Mouse (Mus musculus) brain, embryonic 14.5 days (tissue): ENCODE data around the gene Rgs19. TPM values are rescaled to one million over a fixed set of nuclear protein-coding genes. Genes with fewer than 3 reads are reported as not detected.

ENCODE experiments used
- DNase-seq: peaks from one replicate; pipeline ENCODE4 v3.0.0-alpha.2; 2011; ENCODE audit warnings: low read depth
- CTCF ChIP-seq: fragments of 200-500 bp; IDR thresholded peaks from 2 replicates; pipeline ENCODE4 v1.5.1; 2012; ENCODE audit warnings: inconsistent platforms, mild to moderate bottlenecking, moderate library complexity, borderline replicate concordance; ENCODE audit not compliant: insufficient read depth, insufficient read length; ENCODE audit errors: extremely low read depth
- POLR2A ChIP-seq: fragments of 200-500 bp; IDR thresholded peaks from 2 replicates; pipeline ENCODE4 v1.6.1; 2012; ENCODE audit warnings: mild to moderate bottlenecking, inconsistent platforms, borderline replicate concordance; ENCODE audit not compliant: poor library complexity, insufficient read depth, insufficient read length, severe bottlenecking; ENCODE audit errors: extremely low read depth
- polyA plus RNA-seq: library from polyadenylated mRNA; depleted of rRNA; stranded (reverse); fragments of >200 nt; gene quantifications from 2 replicates; pipeline ENCODE4 v1.2.3, GENCODE M21; 2012

Gene Rgs19
- polyA plus RNA-seq, 1 experiment = 75.9 TPM

GRCm38 (mm10) chr2:181698241-181698640, 4.5 kb upstream of the Rgs19 start, which contains the start of gene Lkaaear1:
TSS of gene Lkaaear1 (minus strand) at chr2:181698442.
- DNase-seq = no peak
- TF ChIP-seq CTCF (no peak), POLR2A (no peak)

- TF ChIP-seq CTCF (no peak), POLR2A (no peak)
- no peak for DNase-seq
These were observed 3.1 kb upstream of the Rgs19 start for GRCm38 (mm10) chr2:181696801-181697420.

DNA sequence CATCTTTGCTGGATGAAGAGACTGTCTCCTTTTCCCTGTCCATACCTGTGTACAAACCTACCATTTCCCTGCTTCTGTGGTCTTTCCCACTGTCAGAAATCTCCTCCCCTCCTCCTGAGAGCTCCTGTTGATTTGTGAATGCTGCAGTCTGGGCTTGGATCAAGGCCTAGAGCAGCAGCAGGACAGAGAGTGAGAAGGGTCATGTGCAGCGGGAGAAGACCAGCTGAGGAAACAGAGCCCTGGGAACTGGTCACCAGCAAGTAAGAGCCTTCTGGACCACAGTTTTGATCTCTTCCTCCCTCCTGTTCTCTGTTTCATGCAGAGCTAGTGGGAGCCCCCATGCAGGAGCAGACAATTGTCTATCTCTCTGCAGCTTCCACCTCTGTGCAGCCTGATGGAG, 2.0 kb upstream of the Rgs19 start:
- no peak for DNase-seq
- TF ChIP-seq CTCF (no peak), POLR2A (no peak)

- TF ChIP-seq POLR2A (no peak), CTCF (no peak)
- no peak for DNase-seq
These were observed 804 bp upstream of the Rgs19 start for GRCm38 (mm10) chr2:181694581-181694980.

- TF ChIP-seq POLR2A (no peak), CTCF (no peak)
These were observed 1.5 kb downstream of the Rgs19 start for GRCm38 (mm10) chr2:181692304-181692703.

GRCm38 (mm10) chr2:181691571-181691970, 2.2 kb downstream of the Rgs19 start:
- no peak for TF ChIP-seq POLR2A
- no peak for TF ChIP-seq CTCF
- DNase-seq = no peak

More at GRCm38 (mm10) chr2:181692304-181692703, 1.5 kb downstream of the Rgs19 start:
- DNase-seq = no peak

GRCm38 (mm10) chr2:181691083-181691482, 2.7 kb downstream of the Rgs19 start:
- no peak for DNase-seq
- no peak for TF ChIP-seq POLR2A
- no peak for TF ChIP-seq CTCF

- DNase-seq = no peak
- TF ChIP-seq POLR2A (no peak), CTCF (no peak)
These were observed 4.2 kb downstream of the Rgs19 start for GRCm38 (mm10) chr2:181689466-181690160.

DNA sequence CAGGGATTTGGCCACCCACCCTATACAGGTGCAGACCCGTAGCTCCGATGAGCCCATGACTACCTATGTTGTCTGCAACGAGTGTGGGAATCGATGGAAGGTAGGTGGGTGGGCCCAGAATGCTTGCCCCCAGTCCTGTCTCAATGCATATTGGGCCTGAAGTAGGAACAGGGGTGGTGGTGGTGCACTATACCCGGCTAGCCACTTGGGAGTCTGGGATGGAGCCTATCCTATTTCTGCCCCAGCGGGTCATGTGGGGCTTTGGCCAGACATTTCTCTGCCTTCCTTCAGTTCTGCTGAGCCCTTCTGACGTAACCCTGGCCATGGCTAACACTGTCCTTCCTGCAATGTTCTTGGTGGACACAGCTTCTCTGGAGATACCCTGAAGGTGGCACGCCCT, 6.2 kb downstream of the Rgs19 start:
- TF ChIP-seq CTCF = no peak
- TF ChIP-seq POLR2A = no peak
- no peak for DNase-seq

DNA sequence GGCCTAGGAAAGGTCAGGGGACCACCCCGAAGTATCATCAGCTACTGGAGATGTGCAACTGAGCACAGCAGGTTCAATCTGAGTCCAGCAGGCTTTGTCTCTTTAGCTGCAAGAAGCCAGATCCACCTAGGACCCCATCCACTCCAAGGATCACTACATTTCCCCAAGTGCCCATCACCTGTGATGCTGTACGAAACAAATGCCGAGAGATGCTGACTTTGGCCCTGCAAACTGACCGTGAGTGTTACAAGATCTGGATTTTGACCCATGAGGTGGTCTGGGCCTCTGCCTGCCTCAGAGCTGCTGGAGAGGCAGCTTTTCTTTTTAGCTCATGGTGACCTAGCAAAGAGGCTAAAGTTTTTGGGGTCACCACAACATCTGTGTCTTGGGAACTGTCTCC, 8.1 kb downstream of the Rgs19 start:
- no peak for TF ChIP-seq CTCF
- TF ChIP-seq POLR2A = no peak
- no peak for DNase-seq

DNA sequence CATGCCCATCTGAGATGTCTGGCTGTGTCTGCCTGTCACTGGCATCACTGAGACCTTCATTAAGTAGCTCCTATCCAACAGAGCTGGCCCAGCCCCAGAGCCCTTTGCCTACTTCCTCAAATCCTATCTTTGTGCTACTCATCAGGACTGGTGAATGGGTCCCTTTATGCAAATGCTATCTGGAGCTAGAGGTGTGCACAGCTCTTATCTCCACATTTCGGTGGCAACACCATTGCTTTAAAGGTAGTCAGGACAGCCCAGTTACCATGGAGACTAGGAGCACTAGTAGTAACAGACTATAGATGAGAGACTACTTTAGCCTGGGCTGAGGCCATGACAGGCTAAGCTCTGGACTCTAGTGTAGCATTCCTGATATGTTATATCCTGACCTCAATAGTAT, 9.1 kb downstream of the Rgs19 start:
- no peak for DNase-seq
- TF ChIP-seq POLR2A = no peak
- no peak for TF ChIP-seq CTCF

DNA sequence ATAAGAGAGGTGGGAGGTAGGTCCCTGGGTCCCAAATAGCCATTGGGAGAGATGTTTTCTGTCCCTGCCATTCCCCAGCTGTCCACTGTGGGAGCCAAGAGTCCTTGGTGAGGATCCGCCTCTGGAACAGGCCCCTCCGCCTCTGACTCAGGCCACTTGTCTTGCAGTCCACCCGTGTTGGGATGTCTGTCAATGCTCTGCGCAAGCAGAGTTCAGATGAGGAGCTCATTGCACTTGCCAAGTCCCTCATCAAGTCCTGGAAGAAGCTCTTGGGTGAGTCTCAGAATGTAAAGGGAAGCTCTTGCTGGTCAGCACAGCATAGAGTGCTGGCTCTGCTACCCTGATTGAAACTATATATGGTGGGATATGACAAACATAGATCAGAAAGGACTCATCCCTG, 10.4 kb downstream of the Rgs19 start:
- DNase-seq = no peak

GRCm38 (mm10) chr2:181681978-181682377, 11.8 kb downstream of the Rgs19 start:
- no peak for DNase-seq

More for the DNA sequence above, 10.4 kb downstream of the Rgs19 start:
- TF ChIP-seq POLR2A (no peak), CTCF (no peak)

DNA sequence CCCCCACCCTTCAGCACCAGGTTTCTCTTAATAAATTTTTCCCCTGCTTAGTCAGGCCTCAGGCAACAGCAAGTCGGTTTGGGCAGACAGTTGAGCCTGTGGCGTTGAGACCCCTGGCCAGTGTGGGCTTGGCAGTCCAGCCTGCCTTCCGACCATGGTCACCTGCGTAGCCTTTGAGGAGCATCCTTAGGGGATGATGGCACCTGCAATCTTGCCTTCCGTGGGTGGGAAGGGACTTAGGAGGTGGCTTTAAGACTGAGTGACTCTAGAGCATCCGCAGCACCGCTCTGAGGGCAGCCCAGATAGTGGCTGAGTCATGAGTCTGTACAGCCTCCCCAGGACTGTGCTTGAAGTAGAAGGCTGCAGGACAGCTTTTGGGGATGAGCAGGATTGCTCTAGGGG, 13.1 kb downstream of the Rgs19 start:
- peak; percentile 42 for DNase-seq
- TF ChIP-seq POLR2A = no peak
- TF ChIP-seq CTCF = no peak

More at GRCm38 (mm10) chr2:181681978-181682377, 11.8 kb downstream of the Rgs19 start:
- TF ChIP-seq CTCF (no peak), POLR2A (no peak)

GRCm38 (mm10) chr2:181679951-181680715, 13.6 kb downstream of the Rgs19 start, which contains the start of gene Tcea2:
TSS of gene Tcea2 (plus strand) at chr2:181680310.
- no peak for TF ChIP-seq POLR2A
- TF ChIP-seq CTCF = 0 out of 2 replicates have a peak, but pooled peaks have one; percentile 28
- DNase-seq = peak; percentile 86
